Mouse (Mus musculus) liver, embryonic 14.5 days (tissue): ENCODE data around the gene Rln1.

Experiments
- CTCF ChIP-seq: IDR thresholded peaks from 2 replicates; pipeline ENCODE4 v1.5.1; 2016; ENCODE audit warnings: antibody characterized with exemption, low read depth, control low read depth
- EP300 ChIP-seq: IDR thresholded peaks from 2 replicates; pipeline ENCODE4 v1.6.1; 2016; ENCODE audit warnings: antibody characterized with exemption, low read depth

DNA sequence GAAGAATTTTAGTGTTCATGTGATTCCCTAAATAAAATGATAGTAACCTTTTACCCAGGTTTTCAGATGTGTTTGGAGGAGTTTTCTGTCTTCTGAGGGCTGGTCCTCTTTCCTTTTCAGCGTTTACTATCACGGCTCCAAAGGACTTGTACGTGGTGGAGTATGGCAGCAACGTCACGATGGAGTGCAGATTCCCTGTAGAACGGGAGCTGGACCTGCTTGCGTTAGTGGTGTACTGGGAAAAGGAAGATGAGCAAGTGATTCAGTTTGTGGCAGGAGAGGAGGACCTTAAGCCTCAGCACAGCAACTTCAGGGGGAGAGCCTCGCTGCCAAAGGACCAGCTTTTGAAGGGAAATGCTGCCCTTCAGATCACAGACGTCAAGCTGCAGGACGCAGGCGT is 39.0 kb upstream of the Rln1 start:
- TF ChIP-seq CTCF (no peak), EP300 (no peak)
